Mouse (Mus musculus): Measurements from ENCODE around the gene Ctsa. TPM values are rescaled to one million over a fixed set of nuclear protein-coding genes. Genes with fewer than 3 reads are reported as not detected.
A peak's percentile ranks its signal among the peaks of the same experiment; 100 is the strongest.

Gene Ctsa
- 1,000 to 10,000 TPM in 5 of 26 experiments, 100 to 1,000 TPM in 21; 231 to 1,612 (median 642) TPM for total RNA-seq (2018; cell fraction: chromatin; rRNA removed)
- total RNA-seq (2018; cell fraction: cytosol; rRNA removed): 1,000 to 10,000 TPM in 19 of 26 experiments, 100 to 1,000 TPM in 7; 818 to 1,776 (median 1,127) TPM
- 1,000 to 10,000 TPM in 20 of 26 experiments, 100 to 1,000 TPM in 6; 377 to 1,961 (median 1,176) TPM for total RNA-seq (2018; cell fraction: nucleus; rRNA removed)
- polyA plus RNA-seq (2018): 1,416 to 1,739 TPM (median 1,652 TPM) in 3 replicates

DNA sequence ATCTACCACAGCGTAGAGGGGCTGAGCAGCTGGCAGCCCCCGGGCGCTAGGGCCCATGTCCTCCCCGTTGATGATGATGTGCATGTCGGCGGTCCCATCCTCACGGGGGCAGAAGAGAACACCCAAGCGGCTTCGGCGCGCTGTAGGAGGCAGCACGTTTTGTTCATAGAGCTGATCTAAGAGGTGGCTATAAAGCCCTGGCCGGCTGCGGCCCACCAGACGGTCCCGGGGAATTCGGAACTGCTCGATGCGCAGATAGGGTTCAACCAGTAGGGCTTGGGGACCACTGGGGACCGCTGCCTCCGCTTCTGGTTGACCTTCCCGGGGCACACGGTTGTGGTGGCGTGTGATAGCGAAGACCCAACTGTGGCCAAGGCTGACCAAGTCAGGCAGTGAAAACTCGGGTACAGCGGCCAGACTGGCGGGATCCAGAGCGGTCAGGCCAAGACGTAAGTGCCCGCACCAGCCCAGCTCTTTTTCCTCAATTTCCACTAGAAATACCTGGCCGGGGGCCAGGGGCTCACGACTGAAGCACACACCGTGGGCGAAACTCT lies at the start of gene Ctsa:
Gene Ctsa (plus strand): TSS at position 126 of the 554 bp plus-strand sequence.
- peaks cover 55% of the 10 kb centered on the region for H3K79me2 ChIP-seq (ENCODE audit: inconsistent target)
- 1% methylated on average over 33 of the region's 35 CpGs for WGBS (ENCODE audit: missing documents)
- peaks cover 25% of the 10 kb centered on the region for H3K36me3 ChIP-seq (ENCODE audit: inconsistent target)
- H3K4me3 ChIP-seq (ENCODE audit: inconsistent target): peak within 1 kb of the TSS; percentile 99
- H3K27ac ChIP-seq: peak within 1 kb of the TSS; percentile 97

GRCm38 (mm10) chr2:164783926-164784581 lies 48.6 kb upstream of the Ctsa start:
- 75% methylated on average over 7 of the region's 7 CpGs for WGBS (ENCODE audit: missing documents)
- Histone ChIP-seq H3K79me2 (ENCODE audit: inconsistent target) (no peaks in the 10 kb centered on the region), H3K27ac (no peak overlapping the region), H3K36me3 (ENCODE audit: inconsistent target) (peaks cover 5% of the 10 kb centered on the region; the same call in 1 of the 2 replicates), H3K4me3 (ENCODE audit: inconsistent target) (no peak overlapping the region)

GRCm38 (mm10) chr2:164784869-164785420 lies 47.7 kb upstream of the Ctsa start:
- Histone ChIP-seq H3K36me3 (ENCODE audit: inconsistent target) (peaks cover 9% of the 10 kb centered on the region), H3K4me3 (ENCODE audit: inconsistent target) (peak overlapping the region; percentile 40), H3K27ac (peak overlapping the region; percentile 32), H3K79me2 (ENCODE audit: inconsistent target) (no peaks in the 10 kb centered on the region)
- WGBS (ENCODE audit: missing documents): 12% methylated on average over 7 of the region's 7 CpGs

GRCm38 (mm10) chr2:164785481-164786387 lies 46.9 kb upstream of the Ctsa start, which contains the start of gene Snx21:
Snx21 (plus strand) TSS chr2:164785823.
- H3K27ac ChIP-seq: peak within 1 kb of the TSS; percentile 32

DNA sequence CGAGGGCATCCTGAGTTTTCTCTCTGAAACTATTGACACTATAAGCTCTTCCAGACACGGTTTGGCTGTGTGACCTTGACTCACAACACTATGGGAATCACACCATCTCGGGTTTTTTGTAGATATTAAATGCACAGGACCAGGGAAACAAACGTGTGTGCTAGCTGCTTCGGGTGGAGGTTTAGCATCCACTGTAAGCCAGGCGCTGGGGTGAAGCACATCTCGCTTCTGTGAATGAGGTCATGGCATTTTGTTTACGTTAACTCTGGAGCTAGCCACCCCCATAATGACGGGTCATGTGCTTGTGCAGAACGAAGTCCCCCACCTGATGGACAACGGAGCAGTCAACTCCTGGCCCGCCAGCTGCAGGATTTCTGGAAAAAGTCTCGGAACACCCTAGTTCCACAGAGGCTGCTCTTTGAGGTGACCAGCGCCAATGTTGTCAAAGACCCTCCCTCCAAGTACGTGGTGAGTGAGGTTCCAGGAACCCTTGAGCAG lies 46.2 kb upstream of the Ctsa start:
- Histone ChIP-seq H3K27ac (no peak overlapping the region), H3K4me3 (ENCODE audit: inconsistent target) (peak overlapping the region; percentile 30), H3K79me2 (ENCODE audit: inconsistent target) (no peaks in the 10 kb centered on the region), H3K36me3 (ENCODE audit: inconsistent target) (peaks cover 15% of the 10 kb centered on the region)
- WGBS (ENCODE audit: missing documents): 20% methylated on average over 14 of the region's 15 CpGs

More at GRCm38 (mm10) chr2:164785481-164786387, 46.9 kb upstream of the Ctsa start, which contains the start of gene Snx21:
- under 1% methylated on average over 89 of the region's 89 CpGs for WGBS (ENCODE audit: missing documents)
- peaks cover 11% of the 10 kb centered on the region for H3K36me3 ChIP-seq (ENCODE audit: inconsistent target)
- H3K79me2 ChIP-seq (ENCODE audit: inconsistent target): no peaks in the 10 kb centered on the region
- peak within 1 kb of the TSS; percentile 40 for H3K4me3 ChIP-seq (ENCODE audit: inconsistent target)

DNA sequence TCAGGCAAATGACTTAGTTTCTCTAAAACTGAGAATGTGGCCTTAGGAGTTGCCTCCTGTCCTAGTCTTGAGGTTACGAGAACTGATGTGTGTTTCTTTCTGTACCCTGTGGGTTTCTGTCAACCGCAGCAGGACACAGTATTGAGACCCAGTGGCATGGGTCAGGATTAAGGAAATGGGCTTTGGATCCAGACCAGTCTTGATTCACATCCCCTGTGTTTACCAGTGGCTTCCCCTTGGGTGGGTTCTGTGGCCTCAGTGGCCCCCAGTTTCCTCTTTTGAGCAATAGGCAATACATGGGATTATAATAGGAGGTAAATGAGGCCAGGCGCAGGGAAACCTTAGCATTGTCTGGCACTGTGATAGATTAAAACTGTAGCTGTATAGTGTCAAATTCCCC lies 45.6 kb upstream of the Ctsa start:
- H3K79me2 ChIP-seq (ENCODE audit: inconsistent target): no peaks in the 10 kb centered on the region
- H3K36me3 ChIP-seq (ENCODE audit: inconsistent target): peaks cover 15% of the 10 kb centered on the region
- WGBS (ENCODE audit: missing documents): 58% methylated on average over 3 of the region's 3 CpGs
- H3K27ac ChIP-seq: no peak overlapping the region
- no peak overlapping the region for H3K4me3 ChIP-seq (ENCODE audit: inconsistent target)

- H3K79me2 ChIP-seq (ENCODE audit: inconsistent target): no peaks in the 10 kb centered on the region
- peaks cover 23% of the 10 kb centered on the region for H3K36me3 ChIP-seq (ENCODE audit: inconsistent target)
- 94% methylated on average over 10 of the region's 10 CpGs for WGBS (ENCODE audit: missing documents)
- no peak overlapping the region for H3K27ac ChIP-seq
- no peak overlapping the region for H3K4me3 ChIP-seq (ENCODE audit: inconsistent target)
Observed at GRCm38 (mm10) chr2:164787779-164788178, 44.9 kb upstream of the Ctsa start.

DNA sequence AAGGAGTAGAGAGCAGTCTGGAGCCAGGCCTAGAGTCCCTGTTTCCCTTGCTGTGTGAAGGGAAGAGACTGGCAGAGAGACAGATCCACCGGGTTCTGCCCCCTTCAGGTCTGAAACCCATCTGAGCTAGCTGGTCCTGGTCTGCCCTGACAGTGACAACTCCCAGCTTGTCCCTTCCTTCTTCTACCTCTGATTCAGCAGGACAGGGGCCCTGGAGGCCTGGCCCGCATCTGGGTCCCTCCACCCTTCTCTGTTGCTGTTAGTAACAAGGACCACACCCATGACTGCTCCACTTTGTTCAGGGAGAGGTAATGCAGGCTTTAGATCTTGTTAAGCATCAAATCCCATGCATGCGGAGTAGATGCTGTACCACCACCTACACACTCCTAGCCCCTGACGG lies 44.3 kb upstream of the Ctsa start:
- Histone ChIP-seq H3K27ac (no peak overlapping the region), H3K4me3 (ENCODE audit: inconsistent target) (no peak overlapping the region), H3K36me3 (ENCODE audit: inconsistent target) (peaks cover 25% of the 10 kb centered on the region), H3K79me2 (ENCODE audit: inconsistent target) (no peaks in the 10 kb centered on the region)
- WGBS (ENCODE audit: missing documents): 95% methylated on average over 4 of the region's 4 CpGs

DNA sequence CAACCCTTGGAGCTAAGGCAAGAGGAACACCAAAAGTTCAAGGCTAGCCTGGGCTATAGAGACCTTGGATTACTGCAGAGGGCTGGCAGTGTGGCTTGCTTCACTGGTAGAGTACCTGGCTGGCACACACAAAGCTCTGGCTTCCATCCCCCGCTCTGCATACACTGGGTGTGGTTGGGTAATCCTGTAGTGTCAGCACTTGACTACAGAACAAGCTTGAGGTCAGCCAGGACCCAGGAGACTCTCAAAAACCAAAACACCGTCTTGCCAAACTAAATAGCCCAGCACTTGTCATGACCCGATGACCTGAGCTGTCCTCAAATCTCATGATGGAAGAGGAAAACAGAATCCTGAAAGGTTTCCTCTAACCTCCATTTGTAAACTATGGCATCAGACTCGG lies 42.2 kb upstream of the Ctsa start:
- Histone ChIP-seq H3K79me2 (ENCODE audit: inconsistent target) (no peaks in the 10 kb centered on the region), H3K27ac (no peak overlapping the region), H3K36me3 (ENCODE audit: inconsistent target) (peaks cover 35% of the 10 kb centered on the region), H3K4me3 (ENCODE audit: inconsistent target) (no peak overlapping the region)
- 94% methylated on average over 4 of the region's 4 CpGs for WGBS (ENCODE audit: missing documents)

DNA sequence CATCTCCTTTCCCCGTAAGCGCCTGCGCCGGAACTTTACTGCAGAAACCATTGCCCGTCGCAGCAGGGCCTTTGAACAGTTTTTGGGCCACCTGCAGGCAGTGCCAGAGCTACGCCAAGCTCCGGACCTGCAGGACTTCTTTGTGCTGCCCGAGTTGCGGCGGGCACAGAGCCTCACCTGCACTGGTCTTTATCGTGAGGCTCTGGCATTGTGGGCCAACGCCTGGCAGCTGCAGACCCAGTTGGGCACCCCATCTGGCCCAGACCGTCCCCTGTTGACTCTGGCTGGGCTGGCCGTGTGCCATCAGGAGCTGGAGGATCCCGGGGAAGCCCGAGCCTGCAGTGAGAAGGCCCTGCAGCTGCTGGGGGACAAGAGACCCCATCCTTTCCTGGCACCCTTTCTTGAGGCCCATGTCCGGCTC lies 40.8 kb upstream of the Ctsa start:
- H3K4me3 ChIP-seq (ENCODE audit: inconsistent target): no peak overlapping the region
- no peaks in the 10 kb centered on the region for H3K79me2 ChIP-seq (ENCODE audit: inconsistent target)
- H3K27ac ChIP-seq: no peak overlapping the region

DNA sequence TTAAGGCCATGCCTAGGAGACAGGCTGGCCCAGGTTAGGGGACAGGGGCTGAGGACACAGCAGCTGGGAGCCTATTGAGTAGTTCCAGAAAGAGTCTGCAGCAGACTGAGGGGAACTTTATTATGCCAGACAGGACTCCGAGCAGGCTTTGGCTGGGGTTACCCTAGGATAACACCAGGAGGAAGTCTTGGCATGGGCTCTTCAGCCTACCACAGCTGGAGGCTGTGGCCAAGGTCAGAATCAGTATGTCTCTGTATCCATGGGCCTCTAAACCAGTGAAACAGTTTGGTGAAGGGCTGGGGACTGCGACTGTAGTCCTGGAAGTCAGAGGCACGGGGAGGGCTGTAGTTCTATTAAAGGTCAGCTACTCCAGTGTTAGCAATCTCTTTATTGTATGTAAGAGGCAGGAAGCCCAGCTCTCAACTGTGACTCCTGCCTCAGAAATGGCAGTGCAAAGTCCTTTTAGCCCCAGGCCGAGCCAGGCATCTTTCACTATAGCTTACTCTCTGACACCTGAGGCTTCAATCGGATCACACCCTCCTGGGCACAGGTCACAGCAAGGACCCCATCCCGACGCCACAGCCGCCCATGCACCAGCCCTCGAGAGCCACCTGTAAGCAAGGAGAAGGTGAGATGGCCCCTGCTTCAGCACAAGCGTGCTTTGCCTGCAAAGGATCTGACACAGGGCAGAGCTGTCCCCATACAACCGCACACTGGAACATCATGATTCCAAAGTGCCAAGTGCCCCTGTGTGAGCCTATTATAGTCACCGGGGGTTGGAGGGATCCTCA lies 40.1 kb upstream of the Ctsa start:
- WGBS (ENCODE audit: missing documents): 95% methylated on average over 12 of the region's 12 CpGs
- no peak overlapping the region for H3K27ac ChIP-seq
- H3K4me3 ChIP-seq (ENCODE audit: inconsistent target): no peak overlapping the region
- peaks cover 52% of the 10 kb centered on the region for H3K36me3 ChIP-seq (ENCODE audit: inconsistent target)
- no peaks in the 10 kb centered on the region for H3K79me2 ChIP-seq (ENCODE audit: inconsistent target)

More for the DNA sequence above, 40.8 kb upstream of the Ctsa start:
- WGBS (ENCODE audit: missing documents): 92% methylated on average over 18 of the region's 18 CpGs
- H3K36me3 ChIP-seq (ENCODE audit: inconsistent target): peaks cover 49% of the 10 kb centered on the region

DNA sequence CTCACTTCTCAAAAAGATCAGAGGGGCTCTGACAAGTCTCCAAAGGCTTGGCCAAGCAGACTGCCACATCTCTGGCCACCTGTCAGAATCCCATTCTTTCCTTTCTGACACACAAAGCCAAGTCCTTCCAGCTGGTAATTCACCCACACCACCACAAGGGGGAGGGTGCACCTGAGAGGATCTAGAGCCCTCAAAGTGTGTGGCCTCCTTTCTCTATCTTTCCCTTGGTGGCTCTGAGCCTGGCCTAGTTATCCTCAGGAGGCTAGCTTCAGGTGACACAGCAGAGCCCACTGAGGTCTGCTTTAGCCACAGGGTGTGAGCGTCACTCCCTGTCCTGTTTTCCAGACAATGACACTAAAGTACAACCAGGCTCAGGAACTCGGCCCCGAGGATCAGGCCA lies 39.4 kb upstream of the Ctsa start:
- 93% methylated on average over 3 of the region's 3 CpGs for WGBS (ENCODE audit: missing documents)
- Histone ChIP-seq H3K4me3 (ENCODE audit: inconsistent target) (no peak overlapping the region), H3K79me2 (ENCODE audit: inconsistent target) (no peaks in the 10 kb centered on the region), H3K27ac (no peak overlapping the region), H3K36me3 (ENCODE audit: inconsistent target) (peaks cover 54% of the 10 kb centered on the region)

- peaks cover 50% of the 10 kb centered on the region for H3K36me3 ChIP-seq (ENCODE audit: inconsistent target)
- H3K79me2 ChIP-seq (ENCODE audit: inconsistent target): no peaks in the 10 kb centered on the region
- 75% methylated on average over 1 of the region's 2 CpGs for WGBS (ENCODE audit: missing documents)
- H3K4me3 ChIP-seq (ENCODE audit: inconsistent target): no peak overlapping the region
- no peak overlapping the region for H3K27ac ChIP-seq
Observed at GRCm38 (mm10) chr2:164793772-164794171, 38.9 kb upstream of the Ctsa start.
